Mouse (Mus musculus) embryo, embryonic 11 days (tissue): ENCODE measurements around the gene Upp2.
A peak's percentile ranks its signal among the peaks of the same experiment; 100 is the strongest.

ENCODE experiments used
- DNase-seq: peaks from one replicate; pipeline ENCODE4 v3.0.0-alpha.2; 2015

Gene Upp2

GRCm38 (mm10) chr2:58552296-58552695 is 14.8 kb upstream of the Upp2 start:
- no peak for DNase-seq

DNA sequence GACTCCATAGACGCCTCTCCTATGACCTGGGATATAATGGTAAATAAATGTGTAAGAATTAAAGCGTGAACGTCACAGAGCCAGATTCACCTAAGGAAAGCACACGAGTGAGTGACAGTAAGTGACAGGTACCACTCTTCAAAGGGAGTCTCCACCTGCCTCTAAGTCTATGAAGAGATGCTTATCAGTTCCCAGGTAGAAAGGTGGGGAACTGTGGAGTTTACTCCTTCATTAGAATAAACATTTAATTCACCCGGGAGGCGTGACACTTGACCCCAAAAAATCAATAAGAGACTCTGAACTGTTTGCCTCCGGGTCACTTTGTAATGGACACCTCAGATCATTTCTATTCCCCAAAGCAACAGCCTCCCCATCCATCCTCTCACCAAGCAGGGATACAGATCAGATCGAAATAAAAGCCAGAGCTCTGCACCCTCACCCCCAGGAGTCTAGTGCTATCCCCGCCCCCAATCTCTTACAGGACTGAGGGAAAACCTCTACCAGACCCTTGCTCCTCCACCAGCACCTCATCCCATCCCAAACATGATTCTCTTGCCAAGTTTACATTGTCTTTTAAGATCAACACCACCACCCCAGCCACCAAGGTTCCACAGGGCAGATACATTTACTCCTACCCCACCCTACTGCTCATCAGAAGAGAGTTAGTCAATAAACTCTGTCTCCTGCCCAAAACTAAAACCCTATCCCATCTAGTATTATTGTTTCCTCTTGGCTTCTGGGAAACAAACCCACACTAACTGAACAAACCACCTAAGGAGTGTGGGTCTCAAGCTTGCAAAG is 9.9 kb upstream of the Upp2 start:
- no peak for DNase-seq

- DNase-seq = no peak
Measured at GRCm38 (mm10) chr2:58562137-58562536, 5.0 kb upstream of the Upp2 start.

DNA sequence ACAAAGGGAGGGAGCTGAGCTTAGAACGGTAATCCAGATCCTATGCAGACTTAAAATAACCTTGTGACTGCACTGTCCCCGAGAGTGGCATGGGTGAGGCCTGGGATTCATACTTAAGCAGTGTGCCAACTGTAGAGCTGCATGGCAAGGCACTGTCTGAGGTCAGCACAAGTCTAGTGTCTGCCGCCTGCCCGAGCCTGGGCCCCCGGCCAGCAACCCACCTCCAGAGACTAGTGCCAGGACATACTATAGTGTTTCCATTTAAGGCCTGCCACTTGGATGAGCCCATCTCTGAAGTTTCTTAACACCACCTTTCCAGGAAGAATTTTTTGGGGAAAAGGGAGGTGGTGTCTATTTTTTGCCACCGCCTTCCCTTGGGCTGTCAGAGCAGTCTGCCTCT is 1.8 kb upstream of the Upp2 start:
- no peak for DNase-seq

- no peak for DNase-seq
Measured at GRCm38 (mm10) chr2:58566049-58566409, 1.1 kb upstream of the Upp2 start.

- DNase-seq = peak; percentile 67
Measured at GRCm38 (mm10) chr2:58566410-58567065, 560 bp upstream of the Upp2 start.

GRCm38 (mm10) chr2:58567866-58568719 is 995 bp downstream of the Upp2 start:
- peak; percentile 33 for DNase-seq

DNA sequence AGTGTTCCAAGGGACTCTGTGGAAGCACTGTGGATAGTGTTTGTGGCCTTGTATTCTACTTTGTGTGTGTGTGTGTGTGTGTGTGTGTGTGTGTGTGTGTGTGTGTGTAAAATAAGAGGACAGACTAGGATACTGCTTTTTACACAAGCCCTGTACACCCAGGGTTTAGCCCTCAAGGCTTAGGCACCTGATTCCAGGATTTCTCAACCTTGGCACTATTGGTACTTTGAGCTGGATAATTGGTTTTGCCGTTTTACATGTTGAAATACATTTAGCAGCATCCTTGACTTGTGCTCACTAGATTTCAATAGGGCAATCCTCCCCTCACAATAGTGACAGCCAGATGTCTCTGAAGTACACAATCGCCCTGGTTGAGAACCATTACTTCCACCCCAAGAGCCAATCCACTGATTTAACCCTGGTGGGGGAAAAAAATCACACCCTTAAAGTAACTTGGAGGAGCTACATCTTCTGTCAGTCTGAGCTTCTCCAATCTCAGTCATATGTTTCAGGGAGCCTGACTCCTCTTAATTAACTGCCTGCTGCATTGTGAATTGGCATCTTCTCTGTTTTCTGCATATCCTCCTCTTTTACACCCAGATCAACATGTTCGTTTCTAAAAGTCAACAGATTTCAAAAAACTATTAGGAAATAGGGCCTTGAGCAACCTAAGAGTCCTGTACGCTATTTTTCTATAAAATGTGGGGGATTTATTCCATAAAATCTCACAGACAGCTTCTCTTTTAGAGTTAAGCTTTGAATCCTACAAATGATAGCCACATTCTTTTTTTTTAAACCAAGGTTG is 1.9 kb downstream of the Upp2 start:
- no peak for DNase-seq

DNA sequence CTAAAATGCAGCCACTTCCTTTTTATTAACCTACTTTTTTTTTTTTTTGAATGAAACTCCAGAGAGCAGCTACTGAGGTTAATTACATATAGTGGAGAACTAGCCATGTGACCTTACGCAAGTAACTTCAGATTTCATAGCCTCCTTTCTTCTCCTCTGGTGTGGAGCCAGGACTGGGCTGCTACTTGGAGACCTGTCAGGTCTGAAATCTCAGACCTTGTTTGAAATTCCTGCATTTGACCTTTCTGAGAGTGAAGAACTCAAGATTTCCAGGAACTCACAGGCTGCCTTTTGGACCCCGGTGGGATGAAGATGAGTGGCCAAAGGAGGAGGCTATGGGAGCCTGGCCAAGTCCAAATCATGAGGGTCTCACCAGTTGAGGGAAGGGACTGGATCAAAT is 7.1 kb downstream of the Upp2 start:
- DNase-seq = no peak

DNA sequence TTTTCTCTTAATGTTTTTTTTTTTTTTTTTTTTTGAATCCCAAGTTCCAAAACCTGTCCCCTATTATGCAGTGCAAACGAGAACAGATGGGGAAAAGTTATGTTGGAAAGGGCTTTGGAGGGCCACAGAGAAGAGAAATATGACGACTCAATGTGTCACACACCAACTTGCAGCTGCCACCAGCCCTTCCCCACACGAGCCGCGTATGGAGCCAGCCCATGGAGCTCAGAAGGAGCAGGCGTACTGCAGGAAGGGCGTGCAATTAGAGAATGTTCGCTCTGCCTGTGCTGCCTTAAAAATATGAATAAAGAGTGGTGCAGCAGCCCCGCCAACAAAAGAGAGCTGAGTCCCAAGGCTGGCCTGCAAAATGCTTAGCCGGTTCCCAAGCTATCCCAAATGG is 19.2 kb downstream of the Upp2 start:
- DNase-seq = no peak

DNA sequence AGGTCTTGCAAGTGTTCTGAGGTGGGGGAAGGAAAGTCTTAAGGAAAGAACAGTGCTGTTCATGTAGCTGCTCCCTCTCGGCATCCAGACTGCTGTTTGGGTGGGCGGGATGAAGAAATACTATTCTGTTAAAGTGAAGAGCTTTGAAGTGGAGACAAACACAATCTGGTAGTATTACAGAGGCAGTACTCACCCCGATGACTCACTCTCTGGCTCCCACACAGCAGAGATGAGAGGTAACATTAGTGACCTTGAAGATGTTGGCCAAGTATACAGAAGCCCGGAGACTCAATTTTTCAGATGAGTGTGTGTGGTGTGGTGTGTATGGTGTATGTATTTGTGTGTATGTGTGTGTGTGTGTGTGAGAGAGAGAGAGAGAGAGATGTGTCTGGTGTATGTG is 22.5 kb downstream of the Upp2 start:
- no peak for DNase-seq

DNA sequence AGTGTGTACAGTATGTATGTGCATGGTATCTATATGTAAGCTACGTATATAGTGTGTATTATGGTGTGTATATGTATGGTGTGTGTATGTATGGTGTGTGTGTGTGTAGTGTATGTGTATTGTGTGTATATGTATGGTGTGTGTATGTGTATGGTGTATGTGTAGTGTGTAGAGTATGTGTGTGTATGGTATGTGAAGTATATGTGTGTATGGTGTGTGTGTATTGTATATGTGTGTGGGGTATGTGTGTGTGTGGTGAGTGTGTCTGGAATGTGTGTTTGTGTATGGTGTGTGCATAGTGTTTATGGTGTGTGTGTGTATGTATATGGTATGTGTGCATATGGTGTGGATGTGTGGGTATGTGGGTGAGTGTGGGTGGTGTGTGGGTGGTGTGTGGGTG is 23.0 kb downstream of the Upp2 start:
- no peak for DNase-seq

DNA sequence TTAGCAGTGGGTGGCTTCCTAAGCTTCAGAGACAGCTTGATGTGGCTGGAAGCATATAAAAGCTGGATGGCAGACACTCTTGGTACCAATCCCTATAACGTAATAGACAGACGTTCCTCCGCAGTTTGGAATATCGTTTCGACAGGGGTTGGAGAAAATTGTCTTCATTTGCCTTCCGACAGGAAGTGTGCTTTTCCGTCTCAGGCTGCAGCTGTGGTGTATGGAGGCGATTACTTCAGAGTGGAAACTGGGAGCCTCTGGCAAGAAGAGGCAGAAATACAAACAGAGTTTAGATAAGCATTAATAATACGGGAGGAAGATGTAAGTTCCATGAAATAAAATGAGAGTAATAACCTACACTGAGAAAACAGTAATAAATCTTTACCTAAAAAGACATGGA is 28.3 kb downstream of the Upp2 start:
- DNase-seq = no peak

DNA sequence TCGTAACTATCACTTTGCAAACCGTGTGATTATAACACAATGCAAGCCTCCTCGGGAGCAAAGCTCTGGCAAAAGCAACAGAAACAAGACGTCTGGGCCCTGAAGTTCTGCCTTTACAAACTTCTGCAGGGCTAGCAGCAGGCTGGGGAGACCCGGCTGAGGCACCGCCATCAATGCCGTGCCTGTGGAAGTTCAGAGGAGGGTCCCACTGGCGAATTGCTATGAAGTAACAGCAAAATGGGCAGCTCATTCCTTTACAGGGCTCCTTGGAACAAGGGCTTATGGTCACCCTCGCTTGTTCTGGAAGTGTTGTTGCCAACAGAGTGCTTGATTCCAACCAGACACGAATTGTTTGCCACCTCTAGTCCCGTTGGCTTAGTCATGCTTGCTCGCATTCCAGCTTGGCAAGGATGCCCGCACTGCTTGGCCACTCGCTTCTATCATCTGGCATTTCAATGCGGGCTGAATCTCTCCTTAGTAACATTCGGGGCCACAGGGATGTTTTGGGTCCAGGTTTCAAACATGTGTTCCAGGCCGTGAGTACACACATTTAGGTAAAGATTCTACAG is 29.8 kb downstream of the Upp2 start:
- DNase-seq = no peak

DNA sequence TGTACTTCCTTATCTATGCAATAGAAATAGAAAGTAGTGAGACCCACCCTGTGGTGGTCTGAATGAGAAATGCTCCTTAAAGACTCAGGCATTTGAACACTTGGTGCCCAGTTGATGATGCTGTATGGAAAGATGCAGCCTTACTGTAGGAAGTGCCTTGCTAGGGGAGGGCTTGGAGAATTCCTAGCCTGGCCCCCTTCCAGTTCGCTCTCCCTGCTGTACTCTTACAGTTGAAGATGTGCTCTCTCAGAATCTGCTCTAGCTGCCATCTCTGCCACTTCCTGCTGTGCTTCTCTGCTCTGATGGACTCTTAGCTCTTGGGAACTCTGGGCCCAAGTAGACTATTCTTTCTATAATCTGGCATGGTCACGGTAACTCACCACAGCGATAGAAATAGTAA is 30.5 kb downstream of the Upp2 start:
- DNase-seq = no peak

DNA sequence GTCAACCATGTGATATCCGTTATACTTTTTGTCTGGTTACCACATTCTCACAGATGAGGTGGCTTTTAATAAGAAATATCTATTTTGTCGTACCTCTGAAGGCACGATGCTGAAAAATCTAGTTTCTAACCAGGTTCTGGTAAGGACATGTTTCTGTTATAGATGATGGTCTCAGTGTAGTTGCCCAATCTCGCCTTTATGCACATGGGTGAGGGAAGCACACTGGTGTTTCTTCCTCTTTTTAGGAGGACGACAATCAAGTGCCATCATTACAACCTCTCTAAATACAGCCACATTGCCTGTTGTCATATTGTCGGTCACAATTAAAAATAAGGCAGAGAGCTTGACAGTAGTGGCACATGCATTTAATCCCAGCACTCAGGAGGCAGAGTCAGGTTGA is 32.5 kb downstream of the Upp2 start:
- no peak for DNase-seq

DNA sequence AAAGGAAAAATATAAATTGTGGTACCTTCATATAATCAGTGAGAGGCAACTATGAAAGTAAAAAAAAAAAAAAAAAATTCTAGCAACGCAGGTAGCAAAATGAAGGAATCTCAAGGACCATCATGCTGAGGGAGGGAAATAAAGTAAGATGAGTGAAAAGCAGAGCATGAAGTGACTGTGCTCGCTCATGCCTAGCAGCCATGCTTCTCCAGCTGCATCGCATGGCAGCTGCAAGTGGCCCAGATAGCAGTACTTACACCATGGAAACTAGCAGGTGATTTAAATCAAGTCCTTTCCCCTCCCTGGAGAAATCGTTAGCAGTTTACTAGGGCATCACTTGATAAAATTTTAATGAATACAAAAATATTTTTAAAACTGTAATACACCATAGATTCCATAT is 34.3 kb downstream of the Upp2 start:
- DNase-seq = no peak

DNA sequence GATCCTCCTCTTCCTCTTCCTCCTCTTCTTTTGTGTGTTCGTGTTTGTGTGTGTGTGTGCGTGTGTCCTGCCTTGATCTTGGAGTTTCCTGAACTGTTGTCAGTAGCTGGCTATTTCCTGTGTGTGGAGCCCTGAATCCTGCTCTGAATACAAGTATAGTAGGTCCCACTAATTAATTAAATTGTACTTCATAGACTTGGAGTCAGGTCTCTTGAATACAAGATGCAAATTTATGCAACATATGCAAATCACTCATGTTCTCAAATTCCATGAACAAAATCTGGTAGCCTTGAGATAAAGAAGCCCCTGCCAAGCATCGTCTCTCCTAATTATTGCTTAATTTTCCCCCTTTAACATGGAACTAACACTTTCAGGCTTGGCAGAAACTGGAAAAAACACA is 36.3 kb downstream of the Upp2 start:
- no peak for DNase-seq

DNA sequence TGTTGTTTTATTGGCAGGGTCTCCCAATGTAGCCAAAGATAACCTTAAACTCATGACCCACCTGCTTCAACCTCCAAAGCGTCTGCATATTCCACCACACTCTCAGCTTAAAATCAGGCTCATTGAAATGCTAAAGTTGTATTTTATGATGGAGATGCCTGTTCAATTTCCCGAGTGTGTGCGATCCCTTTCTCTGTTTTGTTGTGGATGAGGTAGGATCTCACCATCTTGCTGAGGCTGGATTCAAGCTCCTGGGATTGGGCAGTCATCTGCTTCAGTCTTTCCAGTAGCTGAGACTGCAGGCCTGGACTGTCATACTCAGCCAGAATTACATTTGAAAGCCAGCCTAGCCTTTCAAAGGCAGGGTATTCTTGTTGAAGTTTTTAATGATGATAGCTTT is 37.7 kb downstream of the Upp2 start:
- no peak for DNase-seq

- no peak for DNase-seq
Measured at GRCm38 (mm10) chr2:58613720-58614119, 46.6 kb downstream of the Upp2 start.

DNA sequence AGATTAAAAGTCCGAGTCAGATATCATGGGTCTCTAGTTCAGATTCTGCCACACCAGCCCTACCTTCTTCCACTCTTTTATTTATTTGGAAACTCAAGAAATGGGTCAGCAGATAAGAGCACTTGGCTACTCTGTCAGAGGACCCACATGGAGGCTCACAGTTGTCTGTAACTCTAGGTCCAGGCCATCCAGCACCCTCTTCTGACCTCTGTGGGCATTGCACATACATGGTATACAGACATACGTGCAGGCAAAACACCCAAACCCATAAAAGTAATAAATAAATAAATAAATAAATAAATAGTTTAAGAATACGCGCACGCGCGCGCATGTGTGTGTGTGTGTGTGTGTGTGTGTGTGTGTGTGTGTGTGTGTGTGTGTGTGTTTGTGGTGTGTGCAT is 47.8 kb downstream of the Upp2 start:
- no peak for DNase-seq

GRCm38 (mm10) chr2:58615766-58616165 is 48.7 kb downstream of the Upp2 start:
- DNase-seq = no peak

DNA sequence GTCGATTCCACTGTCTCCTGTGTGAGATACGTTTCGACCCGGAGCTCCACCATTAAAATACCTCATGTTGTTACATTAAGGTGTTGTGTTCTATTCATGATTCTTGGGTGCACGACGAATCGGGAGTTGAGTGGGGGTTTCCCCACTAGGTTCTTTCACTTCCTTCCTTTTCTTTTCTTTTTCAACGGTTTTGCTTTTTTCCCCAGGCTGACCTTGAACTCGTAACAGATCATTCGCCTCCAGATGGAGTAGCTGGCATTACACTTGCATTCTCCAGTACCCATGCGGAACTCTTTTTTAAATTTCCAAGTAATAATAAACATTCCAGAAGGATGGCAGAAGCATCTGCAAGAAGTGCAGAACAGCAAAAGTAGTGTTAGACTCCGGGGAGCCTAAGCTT is 58.1 kb downstream of the Upp2 start:
- no peak for DNase-seq
